Mouse (Mus musculus) adrenal gland, adult (tissue): Measurements from ENCODE around the gene Ift20.
A peak's percentile ranks its signal among the peaks of the same experiment; 100 is the strongest.

Experiments
- DNase-seq, 2 experiments: peaks; one replicate each; pipeline ENCODE4 v3.0.0; 2022 to 2023; ENCODE audit warnings: low spot score in 1 of 2; ENCODE audit not compliant: inconsistent age in 2 of 2

Gene Ift20

GRCm38 (mm10) chr11:78536080-78536689 is at the start of gene Ift20, which contains the start of gene Tnfaip1:
Ift20 (plus strand) TSS chr11:78536361.
Tnfaip1 (minus strand) TSS chr11:78536332.
- peak; percentile 99 for DNase-seq

- peak; percentile 71 to 92 for DNase-seq
Observed at GRCm38 (mm10) chr11:78488168-78488567, 48.0 kb upstream of the Ift20 start.

- DNase-seq = peak; percentile 67 to 79
Observed at GRCm38 (mm10) chr11:78490781-78491241, 45.4 kb upstream of the Ift20 start.

- peak in 1 of 2 experiments; percentile 58 for DNase-seq
Observed at GRCm38 (mm10) chr11:78495904-78496303, 40.3 kb upstream of the Ift20 start.

- DNase-seq = peak; percentile 43 to 71
Observed at GRCm38 (mm10) chr11:78497071-78497541, 39.1 kb upstream of the Ift20 start.

GRCm38 (mm10) chr11:78497544-78498522 is 38.3 kb upstream of the Ift20 start, which contains the start of gene Sarm1:
Sarm1 (minus strand) TSS chr11:78497754.
- DNase-seq = peak; percentile 95 to 97

GRCm38 (mm10) chr11:78499004-78499403 is 37.2 kb upstream of the Ift20 start, which contains the start of gene Vtn:
Vtn (plus strand) TSS chr11:78499091.
- DNase-seq = no peak

GRCm38 (mm10) chr11:78499543-78499942 is 36.6 kb upstream of the Ift20 start:
- DNase-seq = no peak

GRCm38 (mm10) chr11:78500623-78501202 is 35.4 kb upstream of the Ift20 start:
- DNase-seq = no peak

GRCm38 (mm10) chr11:78501529-78501928 is 34.6 kb upstream of the Ift20 start:
- no peak for DNase-seq

GRCm38 (mm10) chr11:78502909-78503650 is 33.1 kb upstream of the Ift20 start, which contains the start of gene Sebox:
Sebox (plus strand) TSS chr11:78503447.
- DNase-seq = no peak

- DNase-seq = no peak
Observed at GRCm38 (mm10) chr11:78505430-78505829, 30.7 kb upstream of the Ift20 start.

GRCm38 (mm10) chr11:78509148-78509547 is 27.0 kb upstream of the Ift20 start:
- DNase-seq = no peak

GRCm38 (mm10) chr11:78512025-78512957 is 23.9 kb upstream of the Ift20 start, which contains the start of the genes Tmem199 and Poldip2:
Tmem199 (minus strand) TSS chr11:78512172.
Poldip2 (plus strand) TSS chr11:78512193.
- DNase-seq = peak; percentile 92 to 95

- no peak for DNase-seq
Observed at GRCm38 (mm10) chr11:78513106-78513790, 22.9 kb upstream of the Ift20 start.

- DNase-seq = no peak
Observed at GRCm38 (mm10) chr11:78515549-78516325, 20.4 kb upstream of the Ift20 start.

- DNase-seq = no peak
Observed at GRCm38 (mm10) chr11:78518931-78519330, 17.2 kb upstream of the Ift20 start.

GRCm38 (mm10) chr11:78521880-78522279 is 14.3 kb upstream of the Ift20 start:
- DNase-seq = no peak
